Mouse (Mus musculus) limb, embryonic 13.5 days (tissue): ENCODE measurements around the gene Ahnak2. TPM values are rescaled to one million over a fixed set of nuclear protein-coding genes. Genes with fewer than 3 reads are reported as not detected.

Source experiments
- ATAC-seq: fragments of 200-750 bp; cut with Nextera tagmentation; 2 replicates; pipeline ENCODE4 v1.8.0; 2017; ENCODE audit warnings: low read depth, moderate number of reproducible peaks, moderate TSS enrichment; ENCODE audit not compliant: low FRiP score
- H3K27ac ChIP-seq: fragments of 300-500 bp; sonication (generic); 2 replicates; pipeline ENCODE4 v1.5.1; 2015; ENCODE audit warnings: inconsistent platforms, mild to moderate bottlenecking, moderate library complexity
- H3K27me3 ChIP-seq: fragments of 300-500 bp; sonication (generic); 2 replicates; pipeline ENCODE4 v1.6.1; 2015; ENCODE audit warnings: mild to moderate bottlenecking, inconsistent platforms
- H3K36me3 ChIP-seq: fragments of 300-500 bp; sonication (generic); 2 replicates; pipeline ENCODE4 v1.6.1; 2015; ENCODE audit warnings: inconsistent platforms, mild to moderate bottlenecking, moderate library complexity
- H3K4me1 ChIP-seq: fragments of 300-500 bp; sonication (generic); 2 replicates; pipeline ENCODE4 v1.6.1; 2015; ENCODE audit warnings: inconsistent platforms
- H3K4me2 ChIP-seq: fragments of 300-500 bp; sonication (generic); replicated peaks from 2 replicates; pipeline ENCODE4 v1.6.1; 2015; ENCODE audit warnings: inconsistent platforms, mild to moderate bottlenecking, moderate library complexity
- H3K4me3 ChIP-seq: fragments of 300-500 bp; sonication (generic); 2 replicates; pipeline ENCODE4 v1.5.1; 2015; ENCODE audit warnings: moderate library complexity, mild to moderate bottlenecking, inconsistent platforms
- H3K9ac ChIP-seq: fragments of 300-500 bp; sonication (generic); 2 replicates; pipeline ENCODE4 v1.6.1; 2015; ENCODE audit warnings: mild to moderate bottlenecking, inconsistent platforms
- H3K9me3 ChIP-seq: fragments of 300-500 bp; sonication (generic); 2 replicates; pipeline ENCODE4 v1.6.1; 2016; ENCODE audit warnings: inconsistent platforms
- WGBS: fragments of 180-500 bp; shearing (Covaris S2); methylation state at CpG from one replicate; pipeline ENCODE4 v1.1.7; 2015; 5-methylcytosine and 5-hydroxymethylcytosine counted together
- polyA plus RNA-seq: library from polyadenylated mRNA; unstranded; fragments of >200 nt; fragmentation: Nextera tagmentation; extraction: Ambion mirVana; gene quantifications from 2 replicates; pipeline ENCODE4 v1.2.1, GENCODE M21; 2015

Gene Ahnak2
- polyA plus RNA-seq, 1 experiment from 2014 or later, result 0.64 TPM

- 89% methylated on average over 10 of the region's 10 CpGs for WGBS
- Histone ChIP-seq H3K4me3 (no peak overlapping the region), H3K27ac (no peak overlapping the region), H3K9ac (no peak overlapping the region), H3K9me3 (no peaks in the 10 kb centered on the region), H3K4me1 (no peaks in the 10 kb centered on the region), H3K27me3 (no peaks in the 10 kb centered on the region), H3K36me3 (peaks cover 100% of the 10 kb centered on the region), H3K4me2 (no peak overlapping the region)
- ATAC-seq, result no peak
Measured at GRCm38 (mm10) chr12:112736636-112736925, 65.9 kb downstream of the Ahnak2 start.

DNA sequence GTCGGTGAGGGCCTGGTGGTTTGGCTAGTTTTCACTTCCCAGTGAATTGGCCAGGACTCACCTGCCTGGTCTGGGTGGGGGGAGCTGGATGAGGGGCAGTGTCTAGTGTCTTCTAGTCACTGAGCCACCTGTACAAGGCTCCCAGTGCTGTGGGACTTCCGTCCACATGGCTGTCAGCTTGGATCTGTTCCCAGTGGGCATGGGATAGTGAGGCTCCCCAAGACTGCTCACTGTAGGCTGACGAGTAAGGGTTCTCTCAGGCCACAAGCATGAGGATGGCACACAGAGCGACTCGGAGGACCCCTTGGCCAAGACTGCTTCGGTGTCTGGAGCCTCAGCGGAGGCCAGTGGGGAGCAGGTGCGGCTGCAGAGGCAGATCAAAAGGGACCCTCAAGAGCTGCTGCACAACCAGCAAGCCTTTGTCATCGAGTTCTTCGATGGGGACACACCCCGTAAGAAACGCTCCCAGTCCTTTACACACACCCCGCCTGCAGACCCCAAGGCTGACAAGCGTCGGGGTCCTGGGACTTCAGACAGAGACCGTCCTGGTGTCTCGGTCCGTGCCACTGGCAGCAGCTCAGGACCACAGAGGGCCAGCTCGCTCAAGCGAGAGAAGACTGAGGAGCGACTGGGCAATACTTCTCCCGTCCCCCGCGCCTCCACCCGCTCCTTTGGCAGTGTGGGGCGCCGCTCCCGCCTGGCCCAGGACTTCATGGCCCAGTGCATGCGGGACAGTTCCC, 66.4 kb downstream of the Ahnak2 start:
- no peak overlapping the region for H3K4me3 ChIP-seq
- H3K9me3 ChIP-seq, result no peaks in the 10 kb centered on the region
- peaks cover 100% of the 10 kb centered on the region for H3K36me3 ChIP-seq
- no peaks in the 10 kb centered on the region for H3K4me1 ChIP-seq
- no peak overlapping the region for H3K27ac ChIP-seq
- H3K9ac ChIP-seq, result no peak overlapping the region
- 86% methylated on average over 29 of the region's 29 CpGs for WGBS
- no peak for ATAC-seq
- H3K4me2 ChIP-seq, result no peak overlapping the region
- no peaks in the 10 kb centered on the region for H3K27me3 ChIP-seq

DNA sequence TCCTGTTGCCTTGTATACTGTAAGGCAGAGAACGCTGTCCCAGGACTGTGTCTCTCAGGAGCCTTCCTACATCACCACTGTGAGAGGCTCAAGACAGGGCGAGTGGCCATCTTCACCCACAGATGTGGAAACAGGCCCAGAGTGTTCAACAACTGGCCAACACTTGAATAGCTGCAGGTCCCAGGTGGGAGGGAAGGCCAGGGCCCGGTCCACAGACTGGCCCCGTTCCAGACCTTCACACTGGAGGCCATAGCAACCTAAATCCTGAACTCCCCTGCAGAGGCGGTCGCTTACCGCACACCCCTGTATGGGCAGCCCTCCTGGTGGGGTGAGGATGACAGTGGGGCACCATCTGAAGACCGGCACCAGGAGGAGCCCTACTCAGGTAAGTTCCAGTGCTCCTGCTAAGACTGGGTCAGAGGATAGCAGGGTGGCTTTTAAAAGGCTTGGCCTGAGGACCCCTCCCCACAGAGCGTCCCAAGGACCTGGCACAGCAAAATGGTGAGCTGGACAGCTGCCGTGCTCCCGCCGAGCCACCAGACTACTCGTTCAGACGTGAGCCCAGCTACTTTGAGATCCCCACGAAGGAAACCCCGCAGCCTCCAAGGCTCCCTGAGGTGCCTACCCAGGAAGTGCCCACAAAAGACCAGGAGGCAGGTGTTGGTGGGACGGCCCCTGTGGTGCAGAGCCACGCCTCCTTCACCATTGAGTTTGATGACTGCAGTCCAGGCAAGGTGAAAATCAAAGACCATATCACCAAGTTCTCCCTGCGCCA, 67.4 kb downstream of the Ahnak2 start:
- WGBS, result 87% methylated on average over 19 of the region's 19 CpGs
- Histone ChIP-seq H3K27me3 (no peaks in the 10 kb centered on the region), H3K4me3 (no peak overlapping the region), H3K36me3 (peaks cover 100% of the 10 kb centered on the region), H3K9me3 (no peaks in the 10 kb centered on the region), H3K4me1 (no peaks in the 10 kb centered on the region), H3K9ac (no peak overlapping the region), H3K27ac (no peak overlapping the region), H3K4me2 (no peak overlapping the region)
- ATAC-seq, result no peak

GRCm38 (mm10) chr12:112734108-112734820, 68.2 kb downstream of the Ahnak2 start:
- Histone ChIP-seq H3K27ac (no peak overlapping the region), H3K4me3 (no peak overlapping the region), H3K4me2 (no peak overlapping the region), H3K36me3 (peaks cover 99% of the 10 kb centered on the region), H3K4me1 (no peaks in the 10 kb centered on the region), H3K27me3 (no peaks in the 10 kb centered on the region), H3K9me3 (no peaks in the 10 kb centered on the region), H3K9ac (no peak overlapping the region)
- 80% methylated on average over 2 of the region's 2 CpGs for WGBS
- no peak for ATAC-seq

DNA sequence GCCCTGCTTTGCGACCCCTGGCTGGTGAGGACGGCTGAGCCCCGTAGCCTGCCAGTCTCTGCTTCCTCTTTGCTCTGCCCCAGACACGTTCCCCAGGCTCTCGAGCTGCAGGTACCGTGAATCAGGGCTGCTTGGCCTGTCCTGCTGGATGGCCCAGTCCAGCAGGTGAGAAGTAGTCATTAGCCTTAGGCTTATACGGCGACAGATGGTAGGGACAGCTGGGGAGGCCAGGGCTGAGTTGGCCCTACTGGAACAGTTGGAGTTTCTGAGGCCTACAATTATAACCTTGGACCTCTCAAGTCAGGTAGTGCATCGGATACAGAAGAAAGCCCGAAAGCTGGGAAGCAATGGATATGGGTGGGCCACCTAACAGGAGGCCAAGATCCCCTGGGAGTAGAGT, 69.9 kb downstream of the Ahnak2 start:
- H3K27ac ChIP-seq, result no peak overlapping the region
- no peaks in the 10 kb centered on the region for H3K27me3 ChIP-seq
- peaks cover 96% of the 10 kb centered on the region for H3K36me3 ChIP-seq
- H3K9me3 ChIP-seq, result no peaks in the 10 kb centered on the region
- ATAC-seq, result 0 out of 2 replicates have a peak, but pooled peaks have one; percentile 10
- no peak overlapping the region for H3K4me3 ChIP-seq
- no peak overlapping the region for H3K4me2 ChIP-seq
- no peaks in the 10 kb centered on the region for H3K4me1 ChIP-seq
- no peak overlapping the region for H3K9ac ChIP-seq
- WGBS, result 85% methylated on average over 10 of the region's 10 CpGs

DNA sequence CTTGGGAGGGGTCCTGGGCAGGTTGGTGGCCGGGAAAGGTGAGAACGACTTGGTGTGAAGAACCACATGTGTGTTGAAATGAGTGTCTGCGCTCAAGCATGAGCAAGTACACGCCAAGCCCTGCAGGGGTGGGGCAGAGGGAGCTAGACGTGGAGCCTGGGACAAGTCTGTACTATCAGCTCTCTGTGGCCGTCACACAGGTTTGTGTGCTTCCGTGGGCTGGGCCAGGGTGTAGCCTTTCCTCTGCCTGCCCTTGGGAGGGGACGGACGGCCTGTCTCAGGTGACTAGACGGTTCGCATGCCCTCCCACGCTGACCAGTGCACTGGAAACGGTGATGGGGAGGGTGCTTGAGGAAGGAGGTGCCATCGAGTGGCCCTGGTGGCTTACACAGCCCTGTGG, 71.6 kb downstream of the Ahnak2 start:
- H3K27me3 ChIP-seq, result no peaks in the 10 kb centered on the region
- no peak overlapping the region for H3K9ac ChIP-seq
- H3K4me2 ChIP-seq, result no peak overlapping the region
- H3K4me1 ChIP-seq, result no peaks in the 10 kb centered on the region
- no peak overlapping the region for H3K4me3 ChIP-seq
- no peaks in the 10 kb centered on the region for H3K9me3 ChIP-seq
- peaks cover 96% of the 10 kb centered on the region for H3K36me3 ChIP-seq
- WGBS, result 85% methylated on average over 14 of the region's 14 CpGs
- ATAC-seq, result no peak
- no peak overlapping the region for H3K27ac ChIP-seq

GRCm38 (mm10) chr12:112727801-112728200, 74.7 kb downstream of the Ahnak2 start:
- Histone ChIP-seq H3K27me3 (no peaks in the 10 kb centered on the region), H3K9ac (no peak overlapping the region), H3K9me3 (no peaks in the 10 kb centered on the region), H3K4me1 (peaks cover 10% of the 10 kb centered on the region), H3K36me3 (peaks cover 76% of the 10 kb centered on the region), H3K4me3 (no peak overlapping the region), H3K27ac (no peak overlapping the region), H3K4me2 (no peak overlapping the region)
- 86% methylated on average over 8 of the region's 8 CpGs for WGBS
- no peak for ATAC-seq

DNA sequence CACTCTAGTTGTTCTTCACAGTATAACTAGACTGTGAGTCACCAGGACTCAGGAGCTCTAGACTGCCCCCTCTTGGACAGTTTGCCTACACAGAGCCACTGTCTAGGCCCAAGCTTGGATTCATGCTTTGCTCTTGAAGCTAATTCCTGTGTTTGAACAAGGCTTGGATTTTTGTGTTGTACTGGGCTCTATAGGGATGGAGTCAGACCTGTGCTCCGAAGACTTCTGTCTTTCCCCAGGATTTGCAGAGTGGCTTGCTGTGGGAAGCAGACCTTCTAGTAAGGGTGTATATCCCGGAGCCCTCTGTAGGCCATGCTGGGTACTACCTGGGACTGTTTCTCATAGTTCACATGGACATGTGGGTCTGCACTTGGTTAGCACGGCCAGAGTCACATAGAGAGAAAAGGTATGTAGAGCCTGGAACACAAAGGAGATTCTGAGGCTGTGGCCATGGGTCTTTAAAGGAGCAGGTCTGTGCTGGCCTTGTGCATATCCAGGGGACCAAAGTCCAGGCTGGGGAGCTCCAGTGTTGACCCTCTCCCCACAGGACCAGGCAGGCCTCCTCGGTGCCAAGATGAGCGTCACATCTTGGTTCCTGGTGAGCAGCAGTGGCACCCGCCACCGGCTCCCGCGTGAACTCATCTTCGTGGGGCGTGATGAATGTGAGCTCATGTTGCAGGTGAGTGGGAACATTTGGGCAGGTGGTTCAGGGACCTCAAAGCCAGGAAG, 78.2 kb downstream of the Ahnak2 start:
- H3K27ac ChIP-seq, result no peak overlapping the region
- peak overlapping the region; percentile 90 for H3K4me2 ChIP-seq
- H3K36me3 ChIP-seq, result peaks cover 42% of the 10 kb centered on the region
- 80% methylated on average over 11 of the region's 11 CpGs for WGBS
- no peak overlapping the region for H3K4me3 ChIP-seq
- ATAC-seq, result no peak; the same call in 1 of the 2 replicates
- H3K9me3 ChIP-seq, result no peaks in the 10 kb centered on the region
- H3K9ac ChIP-seq, result no peak overlapping the region
- H3K27me3 ChIP-seq, result peaks cover 12% of the 10 kb centered on the region; the same call in 1 of the 2 replicates
- peaks cover 30% of the 10 kb centered on the region for H3K4me1 ChIP-seq

GRCm38 (mm10) chr12:112723445-112723844, 79.0 kb downstream of the Ahnak2 start:
- 82% methylated on average over 6 of the region's 6 CpGs for WGBS
- peaks cover 12% of the 10 kb centered on the region; the same call in 1 of the 2 replicates for H3K27me3 ChIP-seq
- ATAC-seq, result no peak

DNA sequence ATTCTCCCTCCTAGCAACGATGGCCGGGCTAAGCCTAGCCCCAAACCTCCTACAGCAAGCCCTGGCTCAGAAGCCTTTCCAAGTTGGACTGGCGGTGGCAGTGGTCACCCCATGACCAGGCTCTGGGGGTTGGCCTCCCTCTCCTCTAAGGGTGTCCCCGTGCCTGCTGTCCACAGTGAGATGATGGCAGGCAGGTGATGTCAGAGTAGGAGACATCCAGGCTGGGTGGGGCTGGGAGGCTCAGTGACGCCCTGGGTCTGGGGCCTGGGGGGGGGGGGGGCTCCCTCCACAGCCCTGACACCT, 79.5 kb downstream of the Ahnak2 start:
- 0 out of 2 replicates have a peak, but pooled peaks have one; percentile 3 for ATAC-seq
- no peak overlapping the region for H3K27ac ChIP-seq
- 7% methylated on average over 5 of the region's 5 CpGs for WGBS
- H3K36me3 ChIP-seq, result peaks cover 31% of the 10 kb centered on the region
- H3K4me2 ChIP-seq, result peak overlapping the region; percentile 90
- H3K9me3 ChIP-seq, result no peaks in the 10 kb centered on the region
- peak overlapping the region; percentile 88 for H3K4me3 ChIP-seq
- peak overlapping the region; percentile 88 for H3K9ac ChIP-seq
- peaks cover 12% of the 10 kb centered on the region; the same call in 1 of the 2 replicates for H3K27me3 ChIP-seq
- H3K4me1 ChIP-seq, result peaks cover 34% of the 10 kb centered on the region

More at GRCm38 (mm10) chr12:112723445-112723844, 79.0 kb downstream of the Ahnak2 start:
- H3K4me2 ChIP-seq, result peak overlapping the region; percentile 90
- H3K27ac ChIP-seq, result no peak overlapping the region
- no peaks in the 10 kb centered on the region for H3K9me3 ChIP-seq
- H3K9ac ChIP-seq, result peak overlapping the region; percentile 88
- peaks cover 34% of the 10 kb centered on the region for H3K36me3 ChIP-seq
- H3K4me3 ChIP-seq, result peak overlapping the region; percentile 88
- peaks cover 34% of the 10 kb centered on the region for H3K4me1 ChIP-seq

DNA sequence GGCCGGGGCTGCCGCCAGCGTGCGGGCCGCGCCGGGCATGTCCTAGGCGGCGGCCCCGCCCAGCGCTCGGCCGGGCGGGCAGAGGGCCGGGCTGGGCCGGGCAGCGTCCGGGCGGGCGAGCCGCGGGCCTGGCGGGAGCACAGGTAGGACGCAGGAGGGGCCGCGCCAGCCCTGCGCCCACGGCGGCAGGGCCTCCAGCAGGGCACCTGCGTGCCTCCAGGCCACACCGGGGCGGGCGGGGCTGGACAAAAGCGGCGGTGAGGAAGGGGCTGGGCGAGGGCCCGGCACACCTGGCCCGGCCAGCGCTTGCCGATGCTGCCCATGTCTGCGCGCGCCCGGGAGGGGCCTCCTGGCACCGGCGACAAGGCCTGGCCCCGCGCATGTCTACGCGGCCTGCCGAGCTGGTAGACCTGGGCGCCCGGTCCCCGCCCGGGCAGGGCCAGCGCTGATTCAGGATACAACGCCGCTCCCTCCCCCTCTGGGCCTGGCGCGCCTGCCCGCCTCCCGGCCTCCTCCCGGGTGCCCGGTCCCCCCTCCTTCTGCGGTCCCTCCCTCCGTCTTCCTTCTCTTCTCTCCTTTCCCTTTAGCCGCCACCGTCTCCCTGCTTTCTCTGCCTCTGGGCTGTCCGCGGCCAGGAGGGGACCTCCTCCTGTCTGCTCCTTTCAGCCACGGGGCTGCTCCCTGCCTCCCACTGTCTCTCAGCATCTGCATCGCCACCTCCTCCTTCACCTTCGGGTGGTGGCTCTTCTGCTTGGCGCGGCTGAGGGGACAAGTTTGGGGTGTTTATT, 80.0 kb downstream of the Ahnak2 start:
- H3K9me3 ChIP-seq, result no peaks in the 10 kb centered on the region
- H3K36me3 ChIP-seq, result peaks cover 26% of the 10 kb centered on the region
- H3K4me2 ChIP-seq, result peak overlapping the region; percentile 90
- H3K27ac ChIP-seq, result peak overlapping the region; percentile 39; the same call in 1 of the 2 replicates
- peak; percentile 37 for ATAC-seq
- H3K4me1 ChIP-seq, result peaks cover 34% of the 10 kb centered on the region
- WGBS, result under 1% methylated on average over 36 of the region's 75 CpGs
- H3K27me3 ChIP-seq, result peaks cover 12% of the 10 kb centered on the region; the same call in 1 of the 2 replicates
- peak overlapping the region; percentile 88 for H3K9ac ChIP-seq
- H3K4me3 ChIP-seq, result peak overlapping the region; percentile 88
